Mouse (Mus musculus) adrenal gland (tissue): ENCODE data around the gene Bcl7c.
"Not testable (repeated sequence)": the region's sequence is repeated elsewhere in the genome, so short reads cannot be mapped to it uniquely, and the experiment has no call there.

ENCODE experiments used
- intact Hi-C: fragments of 180-260 bp; cut with DNase I; formaldehyde crosslinking; loops from one replicate; pipeline ENCODE4 v1.15.1; 2025

Gene Bcl7c

DNA sequence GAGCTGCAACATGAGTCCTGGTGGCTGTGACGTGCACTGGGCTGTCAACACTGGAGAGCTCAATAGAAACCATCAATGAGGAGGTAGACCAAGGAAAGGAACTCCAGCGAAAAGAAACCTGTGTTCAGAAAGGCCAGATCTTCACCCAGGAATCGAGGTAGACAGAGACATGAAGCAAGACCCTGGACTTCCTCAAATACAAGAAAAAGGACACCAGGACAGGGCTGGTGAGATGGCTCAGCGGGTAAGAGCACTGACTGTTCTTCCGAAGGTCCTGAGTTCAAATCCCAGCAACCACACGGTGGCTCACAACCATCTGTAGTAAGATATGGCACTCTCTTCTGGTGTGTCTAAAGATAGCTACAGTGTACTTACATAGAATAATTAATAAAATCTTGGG, 9.6 kb upstream of the Bcl7c start:
- intact Hi-C loops: loop anchor here (5.0 kb wide), 1 partner anchor 39 kb away; no protein-coding TSS in a partner anchor

DNA sequence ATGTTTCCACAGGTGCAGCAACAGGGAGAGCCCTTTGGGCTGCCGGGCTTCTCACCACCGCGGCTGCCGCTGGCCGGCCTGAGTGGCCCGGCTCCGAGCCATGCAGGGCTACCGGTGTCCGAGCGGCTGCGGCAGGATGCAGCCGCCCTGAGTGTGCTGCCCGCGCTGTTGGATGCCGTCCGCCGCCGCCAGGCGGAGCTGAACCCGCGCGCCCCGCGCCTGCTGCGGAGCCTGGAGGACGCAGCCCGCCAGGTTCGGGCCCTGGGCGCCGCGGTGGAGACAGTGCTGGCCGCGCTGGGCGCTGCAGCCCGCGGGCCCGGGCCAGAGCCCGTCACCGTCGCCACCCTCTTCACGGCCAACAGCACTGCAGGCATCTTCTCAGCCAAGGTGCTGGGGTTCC, 8.3 kb upstream of the Bcl7c start:
- intact Hi-C loops: loop anchor here (5.0 kb wide), 1 partner anchor 40 kb away; no protein-coding TSS in a partner anchor

DNA sequence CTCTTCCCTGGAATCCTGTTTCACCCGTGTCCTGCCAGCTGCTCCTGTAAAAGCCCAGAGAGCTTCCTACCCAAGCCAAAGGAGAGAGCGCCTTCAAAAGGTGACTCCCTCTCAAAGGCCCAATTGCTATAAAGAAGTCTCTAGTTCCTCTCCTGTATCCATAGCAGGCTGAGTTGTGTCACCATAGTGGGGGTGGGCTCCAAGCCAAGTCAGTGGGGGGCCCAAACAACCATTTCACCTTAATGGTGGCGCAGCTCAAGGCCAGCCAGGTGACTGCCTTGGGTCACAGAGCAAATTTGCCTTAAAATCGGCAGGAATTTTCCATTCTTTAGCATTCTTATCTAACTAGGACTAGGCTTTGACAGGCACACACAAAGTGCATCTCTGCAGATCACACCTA, 6.1 kb upstream of the Bcl7c start:
- intact Hi-C loops: loop anchor here (5.0 kb wide), 1 partner anchor 42 kb away; no protein-coding TSS in a partner anchor

- intact Hi-C loops: no loop called here
These were observed 4.0 kb upstream of the Bcl7c start, which contains the start of gene Ctf1 for GRCm38 (mm10) chr7:127712461-127713385. Ctf1 (plus strand) TSS chr7:127712736.

- intact Hi-C loops: no loop called here
These were observed 2.7 kb upstream of the Bcl7c start for GRCm38 (mm10) chr7:127711456-127711855.

GRCm38 (mm10) chr7:127711031-127711430, 2.3 kb upstream of the Bcl7c start:
- intact Hi-C loops: no loop called here

GRCm38 (mm10) chr7:127709261-127709979, 687 bp upstream of the Bcl7c start:
- intact Hi-C loops: loop anchor here (2.0 kb wide), 1 partner anchor 35 kb away; no protein-coding TSS in a partner anchor

DNA sequence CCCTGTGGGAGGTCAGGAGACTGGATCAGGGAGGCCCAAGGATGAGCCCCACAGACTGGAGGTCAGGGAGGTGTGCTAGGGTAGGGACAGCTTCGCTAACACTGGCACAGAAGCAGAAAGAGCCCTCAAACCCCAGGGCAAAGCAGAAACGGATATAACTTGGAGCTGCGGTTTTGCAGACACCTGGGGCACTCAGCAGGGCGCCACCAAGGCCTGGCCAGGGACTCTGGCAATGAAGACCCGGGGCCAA, 851 bp downstream of the Bcl7c start:
- intact Hi-C loops: loop anchor here (2.0 kb wide), 1 partner anchor 33 kb away; no protein-coding TSS in a partner anchor

- intact Hi-C loops: no loop called here
These were observed 1.4 kb downstream of the Bcl7c start for GRCm38 (mm10) chr7:127707045-127707956.

GRCm38 (mm10) chr7:127705706-127706105, 3.0 kb downstream of the Bcl7c start:
- intact Hi-C loops: no loop called here

DNA sequence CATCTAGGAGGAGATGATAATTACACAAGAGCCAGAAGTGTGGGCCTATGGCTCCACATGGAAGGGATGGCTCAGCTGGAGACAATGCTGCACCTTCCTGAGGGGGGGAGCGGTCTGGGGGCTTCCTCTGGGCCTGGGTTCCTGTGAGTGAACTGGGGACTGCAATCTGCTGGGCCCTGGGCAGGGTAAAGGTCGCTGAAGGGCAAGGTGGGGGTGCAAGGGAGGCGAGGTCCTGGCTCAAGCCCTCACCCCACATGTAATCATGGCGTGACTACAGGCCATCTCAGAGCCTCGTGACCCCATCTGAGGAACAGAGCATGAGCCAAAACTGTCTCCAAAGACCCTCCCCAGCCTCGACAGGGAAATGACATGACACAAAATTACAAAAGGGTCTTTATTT, 4.1 kb downstream of the Bcl7c start:
- intact Hi-C loops: no loop called here

GRCm38 (mm10) chr7:127703561-127704178, 5.1 kb downstream of the Bcl7c start:
- intact Hi-C loops: no loop called here

- intact Hi-C loops: no loop called here
These were observed 7.9 kb downstream of the Bcl7c start for GRCm38 (mm10) chr7:127700712-127701331.

GRCm38 (mm10) chr7:127698986-127699385, 9.7 kb downstream of the Bcl7c start:
- intact Hi-C loops: no loop called here

- intact Hi-C loops: not testable (repeated sequence)
These were observed 15.0 kb downstream of the Bcl7c start for GRCm38 (mm10) chr7:127693730-127694129.

- intact Hi-C loops: no loop called here
These were observed 15.4 kb downstream of the Bcl7c start for GRCm38 (mm10) chr7:127693290-127693689.

GRCm38 (mm10) chr7:127691221-127691989, 17.3 kb downstream of the Bcl7c start:
- intact Hi-C loops: no loop called here

DNA sequence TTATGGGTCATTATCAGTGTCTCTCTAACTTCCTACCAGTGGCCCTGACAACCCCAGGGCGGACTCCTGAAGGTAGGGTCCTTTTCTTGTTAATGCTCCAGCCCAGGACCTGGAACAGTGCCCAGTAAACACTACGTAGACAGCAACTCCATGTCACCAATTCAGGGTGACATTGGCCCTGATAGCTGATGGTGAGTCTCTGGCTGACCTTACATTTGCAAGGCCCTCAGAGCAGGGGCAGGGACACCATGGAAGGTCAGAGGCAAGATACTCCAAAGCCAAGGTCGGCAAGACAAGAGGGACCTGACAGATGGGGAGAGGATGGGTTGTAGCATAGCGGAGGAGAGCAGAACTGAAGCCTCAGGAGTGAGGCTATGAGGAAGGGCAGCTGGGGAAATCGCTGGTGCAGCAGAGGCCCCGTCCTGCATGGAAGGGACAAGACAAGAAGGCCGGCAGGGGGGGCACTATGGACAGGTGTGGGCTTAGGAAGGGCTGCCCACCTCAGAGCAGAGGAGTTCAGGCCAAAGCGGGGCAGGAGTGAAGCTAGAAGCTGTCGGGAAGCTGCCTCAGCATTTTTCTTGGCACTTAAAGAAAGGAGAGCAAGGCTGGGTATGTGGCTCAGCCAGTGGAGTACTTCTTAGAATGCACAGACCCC, 19.0 kb downstream of the Bcl7c start:
- intact Hi-C loops: no loop called here

DNA sequence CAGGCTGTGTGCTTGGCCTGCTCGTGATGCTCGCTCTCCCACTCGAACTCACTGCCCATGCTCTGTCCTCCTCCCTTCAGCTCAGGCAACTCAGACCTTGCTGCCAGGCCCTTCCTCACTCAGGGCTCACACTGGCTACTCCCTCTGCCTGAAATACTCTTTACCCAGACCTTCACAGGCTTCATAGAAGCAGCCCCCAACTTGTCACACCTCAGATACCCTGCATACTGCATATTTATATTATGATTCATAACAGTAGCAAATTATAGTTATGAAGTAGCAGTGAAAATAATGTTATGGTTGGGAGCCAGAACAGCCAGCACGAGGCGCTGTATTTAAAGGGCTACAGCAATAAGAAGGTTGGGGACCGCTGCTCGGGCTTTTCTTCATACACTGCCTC, 19.8 kb downstream of the Bcl7c start:
- intact Hi-C loops: no loop called here
